Mouse (Mus musculus) olfactory bulb, adult 2 months (tissue): ENCODE measurements around the gene Nfe2l3.

ENCODE experiments used
- CTCF ChIP-seq: fragments of 200-500 bp; IDR thresholded peaks from 2 replicates; pipeline ENCODE4 v1.5.1; 2012; ENCODE audit warnings: low read depth, mild to moderate bottlenecking, low read length, moderate library complexity; ENCODE audit not compliant: insufficient read depth
- POLR2A ChIP-seq: fragments of 200-500 bp; IDR thresholded peaks from 2 replicates; pipeline ENCODE4 v1.6.1; 2012; ENCODE audit warnings: mild to moderate bottlenecking, low read depth, low read length, moderate library complexity; ENCODE audit not compliant: insufficient read depth

DNA sequence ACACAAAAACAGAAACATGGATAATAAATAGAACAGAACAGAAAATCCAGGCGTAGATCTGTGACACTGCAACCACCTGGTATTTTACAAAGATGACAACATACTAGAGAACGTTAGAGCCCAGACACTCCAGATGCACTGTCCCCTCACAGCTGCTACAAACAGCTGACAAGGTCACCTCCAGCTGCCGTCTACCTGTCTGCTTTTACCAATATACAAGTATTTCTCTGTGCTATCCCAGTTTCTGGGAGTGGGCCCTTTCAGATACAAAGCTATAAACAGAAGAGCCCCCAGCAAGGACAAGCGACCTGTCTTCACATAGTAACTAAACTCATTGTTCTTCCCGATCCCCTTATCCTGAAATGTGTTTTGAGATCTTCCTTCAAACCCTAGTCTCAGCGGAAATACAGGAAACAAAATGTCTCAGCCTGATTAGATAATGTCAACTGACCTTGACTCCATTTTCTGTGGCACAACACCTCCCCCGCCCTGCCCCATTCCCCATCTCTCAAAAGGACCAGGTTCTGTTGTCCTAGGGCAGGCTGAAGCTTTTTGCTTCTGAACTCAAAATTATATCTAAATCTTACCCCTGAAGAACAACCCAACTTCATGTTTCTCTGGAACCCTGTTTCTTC, 53.7 kb downstream of the Nfe2l3 start:
- TF ChIP-seq CTCF (no peak), POLR2A (no peak)
